ENCODE assay signal across 38 mouse cellular contexts in genomic region chrX:102666641-102667040, GRCm38 (mm10). TPM values are rescaled to one million over a fixed set of nuclear protein-coding genes. Genes with fewer than 3 reads are reported as not detected.
"Had no signal": no experiment of that assay in that cellular context is flagged by ENCODE, and none has a peak within 500 bp of the region (broad histone marks: within the 10 kb centered on the region; RNA-seq: fewer than 3 reads in every experiment).

No protein-coding gene starts in this region.

- H3K27ac ChIP-seq: embryonic facial prominence, embryonic 10.5 days; embryonic facial prominence, embryonic 12.5 days; embryonic facial prominence, embryonic 13.5 days; embryonic facial prominence, embryonic 15.5 days; forebrain, embryonic 10.5 days; forebrain, embryonic 12.5 days; forebrain, embryonic 13.5 days; forebrain, embryonic 15.5 days; gastrocnemius, adult 2 months; heart, adult 2 months; heart, embryonic 10.5 days had no signal

- H3K9me3 ChIP-seq: embryonic facial prominence, embryonic 10.5 days; embryonic facial prominence, embryonic 12.5 days; embryonic facial prominence, embryonic 13.5 days; embryonic facial prominence, embryonic 15.5 days; forebrain, embryonic 10.5 days; forebrain, embryonic 12.5 days; forebrain, embryonic 13.5 days; forebrain, embryonic 15.5 days; heart, embryonic 10.5 days; heart, embryonic 12.5 days had no signal

- H3K4me1 ChIP-seq: embryonic facial prominence, embryonic 10.5 days; embryonic facial prominence, embryonic 12.5 days; embryonic facial prominence, embryonic 13.5 days; embryonic facial prominence, embryonic 15.5 days; forebrain, embryonic 10.5 days; forebrain, embryonic 12.5 days; forebrain, embryonic 13.5 days; forebrain, embryonic 15.5 days; heart, embryonic 10.5 days; heart, embryonic 12.5 days had no signal

- H3K4me2 ChIP-seq: embryonic facial prominence, embryonic 12.5 days; embryonic facial prominence, embryonic 13.5 days; embryonic facial prominence, embryonic 15.5 days; forebrain, embryonic 12.5 days; forebrain, embryonic 13.5 days; forebrain, embryonic 15.5 days; heart, embryonic 11.5 days; heart, embryonic 12.5 days had no signal

- DNase-seq: cerebellum, postnatal 10 days; cerebellum, postnatal 14 days; cerebellum, postnatal 25 days; cerebellum, postnatal 36 days; embryo, embryonic 11 days; forebrain, postnatal 0 days; gastrocnemius, adult 2 months; gastrocnemius, postnatal 10 days; gastrocnemius, postnatal 14 days; gastrocnemius, postnatal 25 days; gastrocnemius, postnatal 36 days; heart, adult 11 months; heart, adult 18-20 months; heart, adult 2 months had no signal

- ATAC-seq: forebrain, embryonic 13.5 days; forebrain, embryonic 14.5 days; forebrain, embryonic 15.5 days; forebrain, embryonic 16.5 days; forebrain, postnatal 0 days had no signal

- H3K9ac ChIP-seq: embryonic facial prominence, embryonic 12.5 days; embryonic facial prominence, embryonic 13.5 days; embryonic facial prominence, embryonic 15.5 days; forebrain, embryonic 12.5 days; forebrain, embryonic 13.5 days; forebrain, embryonic 15.5 days; forebrain, postnatal 0 days; heart, embryonic 12.5 days had no signal

- H3K27me3 ChIP-seq: embryonic facial prominence, embryonic 12.5 days; embryonic facial prominence, embryonic 15.5 days; forebrain, embryonic 13.5 days; forebrain, embryonic 15.5 days; heart, embryonic 12.5 days had no signal

- H3K36me3 ChIP-seq: embryonic facial prominence, embryonic 10.5 days; embryonic facial prominence, embryonic 12.5 days; embryonic facial prominence, embryonic 13.5 days; embryonic facial prominence, embryonic 15.5 days; forebrain, embryonic 10.5 days; forebrain, embryonic 12.5 days; forebrain, embryonic 15.5 days; heart, embryonic 10.5 days; heart, embryonic 12.5 days had no signal

- H3K4me3 ChIP-seq: embryonic facial prominence, embryonic 10.5 days; embryonic facial prominence, embryonic 12.5 days; embryonic facial prominence, embryonic 13.5 days; embryonic facial prominence, embryonic 15.5 days; erythroblast, embryonic 14.5 days; forebrain, embryonic 10.5 days; forebrain, embryonic 12.5 days; forebrain, embryonic 13.5 days; forebrain, embryonic 15.5 days; gastrocnemius, adult 2 months; heart, adult 2 months; heart, embryonic 10.5 days; heart, embryonic 12.5 days had no signal

RNA-seq across cellular contexts. Expression of gene Gm3880, which starts 20.1 kb away (rescaled TPM):
- total RNA-seq: common myeloid progenitor, adult 5-6 weeks; forebrain, postnatal 0 days; gastrocnemius, adult 2 months; gastrocnemius, adult 8-10 months; gastrocnemius, postnatal 10 days; gastrocnemius, postnatal 14 days; gastrocnemius, postnatal 25 days; gastrocnemius, postnatal 36 days; granulocyte monocyte progenitor cell, adult 5-6 weeks; heart, adult 18-20 months; heart, adult 2 months; heart, adult 8-10 months had no signal
- polyA plus RNA-seq: cortical plate, adult 2 months; embryonic facial prominence, embryonic 10.5 days; embryonic facial prominence, embryonic 11.5 days; embryonic facial prominence, embryonic 12.5 days; embryonic facial prominence, embryonic 13.5 days; embryonic facial prominence, embryonic 14.5 days; embryonic facial prominence, embryonic 15.5 days; erythroblast, embryonic 14.5 days; forebrain, embryonic 10.5 days; forebrain, embryonic 11.5 days; forebrain, embryonic 12.5 days; forebrain, embryonic 13.5 days; forebrain, embryonic 14.5 days; forebrain, embryonic 15.5 days; forebrain, embryonic 16.5 days; forebrain, postnatal 0 days; frontal cortex, adult 2 months; gonadal fat pad, adult 2 months; heart, adult 2 months; heart, embryonic 10.5 days; heart, embryonic 11.5 days; heart, embryonic 12.5 days had no signal

RNA-seq across cellular contexts. Expression of gene Phka1, which starts 22.6 kb away (rescaled TPM):
- polyA plus RNA-seq: erythroblast, embryonic 14.5 days had no signal

RNA-seq across cellular contexts. Expression of gene Gm9112, which starts 40.8 kb away (rescaled TPM):
- total RNA-seq: common myeloid progenitor, adult 5-6 weeks; forebrain, postnatal 0 days; gastrocnemius, adult 2 months; gastrocnemius, adult 8-10 months; gastrocnemius, postnatal 10 days; gastrocnemius, postnatal 14 days; gastrocnemius, postnatal 25 days; gastrocnemius, postnatal 36 days; granulocyte monocyte progenitor cell, adult 5-6 weeks; heart, adult 18-20 months; heart, adult 2 months; heart, adult 8-10 months had no signal
- polyA plus RNA-seq: cortical plate, adult 2 months; embryonic facial prominence, embryonic 10.5 days; embryonic facial prominence, embryonic 11.5 days; embryonic facial prominence, embryonic 12.5 days; embryonic facial prominence, embryonic 13.5 days; embryonic facial prominence, embryonic 14.5 days; embryonic facial prominence, embryonic 15.5 days; erythroblast, embryonic 14.5 days; forebrain, embryonic 10.5 days; forebrain, embryonic 11.5 days; forebrain, embryonic 12.5 days; forebrain, embryonic 13.5 days; forebrain, embryonic 14.5 days; forebrain, embryonic 15.5 days; forebrain, embryonic 16.5 days; forebrain, postnatal 0 days; frontal cortex, adult 2 months; gonadal fat pad, adult 2 months; heart, adult 2 months; heart, embryonic 10.5 days; heart, embryonic 11.5 days; heart, embryonic 12.5 days had no signal

RNA-seq across cellular contexts. Expression of gene Dmrtc1b, which starts 41.0 kb away (rescaled TPM):
- total RNA-seq: common myeloid progenitor, adult 5-6 weeks; forebrain, postnatal 0 days; gastrocnemius, adult 2 months; gastrocnemius, adult 8-10 months; gastrocnemius, postnatal 10 days; gastrocnemius, postnatal 14 days; gastrocnemius, postnatal 25 days; gastrocnemius, postnatal 36 days; granulocyte monocyte progenitor cell, adult 5-6 weeks; heart, adult 18-20 months; heart, adult 2 months; heart, adult 8-10 months had no signal
- polyA plus RNA-seq: cortical plate, adult 2 months; embryonic facial prominence, embryonic 10.5 days; embryonic facial prominence, embryonic 11.5 days; embryonic facial prominence, embryonic 12.5 days; embryonic facial prominence, embryonic 13.5 days; embryonic facial prominence, embryonic 14.5 days; embryonic facial prominence, embryonic 15.5 days; erythroblast, embryonic 14.5 days; forebrain, embryonic 10.5 days; forebrain, embryonic 11.5 days; forebrain, embryonic 12.5 days; forebrain, embryonic 13.5 days; forebrain, embryonic 14.5 days; forebrain, embryonic 15.5 days; forebrain, embryonic 16.5 days; forebrain, postnatal 0 days; frontal cortex, adult 2 months; gonadal fat pad, adult 2 months; heart, adult 2 months; heart, embryonic 10.5 days; heart, embryonic 11.5 days; heart, embryonic 12.5 days had no signal
